Mouse (Mus musculus): Measurements from ENCODE around the gene Zfp467. TPM values are rescaled to one million over a fixed set of nuclear protein-coding genes. Genes with fewer than 3 reads are reported as not detected.

The Zfp467 gene
- polyA plus RNA-seq (2015; fragmentation: Nextera tagmentation; extraction: Ambion mirVana) = 18.1 and 23.6 TPM in 2 replicates

DNA sequence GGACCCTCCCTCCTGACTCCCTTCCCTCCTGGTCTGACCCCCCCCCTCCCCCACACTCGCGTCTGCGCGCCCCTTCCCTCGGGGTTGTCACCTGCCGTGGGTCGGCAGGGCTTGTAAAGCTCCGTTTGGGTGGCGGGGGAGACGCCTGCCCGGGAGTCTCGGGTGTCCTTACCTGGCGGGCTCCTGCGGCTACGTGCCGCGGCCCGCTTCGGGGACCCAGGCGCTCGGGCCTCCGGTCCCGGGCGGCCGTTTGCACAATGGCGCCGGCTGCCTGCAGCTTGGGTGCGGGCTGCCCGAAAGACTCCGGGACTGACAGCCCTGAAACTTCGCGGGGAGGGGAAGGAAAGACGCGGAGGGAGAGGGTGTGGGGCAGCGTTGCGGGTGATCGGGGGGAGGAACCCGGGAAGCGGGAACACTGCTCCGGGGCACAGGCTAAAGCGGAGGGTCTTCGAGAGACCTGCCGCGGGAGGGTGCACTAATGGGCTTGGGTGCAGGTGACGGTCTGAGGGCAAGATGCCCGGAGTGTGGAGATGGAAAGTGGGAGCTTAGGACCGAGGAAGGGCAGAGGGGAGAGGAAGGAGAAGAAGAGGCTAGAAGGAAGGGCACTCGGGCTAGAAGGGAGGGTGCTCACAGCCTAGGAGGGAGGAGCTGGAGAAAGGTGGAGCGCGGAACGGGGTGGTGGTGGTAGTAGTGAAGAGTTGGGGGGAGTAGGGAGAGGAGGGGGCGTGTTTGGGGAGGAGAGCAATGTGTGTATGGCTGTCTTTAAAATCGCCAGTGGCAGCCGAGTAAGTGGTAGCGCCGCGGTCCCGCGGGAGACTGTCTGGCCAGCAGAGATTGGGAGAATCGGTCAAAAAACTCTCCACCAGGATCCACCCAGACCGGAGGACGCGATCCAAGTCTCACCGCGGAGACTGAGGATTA, at the start of gene Zfp467:
Zfp467 (minus strand) TSS at position 645 of the 921 bp plus-strand sequence.

DNA sequence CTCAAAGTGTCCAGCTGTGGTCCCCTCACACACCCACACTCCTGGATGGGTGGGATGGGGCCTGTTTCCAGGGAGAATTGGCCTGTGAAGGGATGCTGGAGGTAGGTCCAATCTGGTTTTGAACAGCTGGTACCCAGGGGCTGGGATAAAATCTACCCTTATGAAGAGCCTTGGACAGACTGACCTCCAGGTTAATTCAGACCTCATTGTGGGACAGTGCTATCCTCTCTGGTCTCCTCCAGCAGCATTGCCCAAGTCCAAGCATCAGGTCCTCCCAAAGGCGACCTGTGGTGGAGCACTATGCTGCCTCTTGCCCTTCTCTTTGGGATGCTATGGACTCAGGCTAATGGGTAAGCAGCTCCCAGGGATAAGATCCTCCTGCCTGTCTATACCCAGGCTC, 2.3 kb upstream of the Zfp467 start, which contains the start of gene Sspo:
Sspo (plus strand) TSS at position 301 of the 400 bp plus-strand sequence.

DNA sequence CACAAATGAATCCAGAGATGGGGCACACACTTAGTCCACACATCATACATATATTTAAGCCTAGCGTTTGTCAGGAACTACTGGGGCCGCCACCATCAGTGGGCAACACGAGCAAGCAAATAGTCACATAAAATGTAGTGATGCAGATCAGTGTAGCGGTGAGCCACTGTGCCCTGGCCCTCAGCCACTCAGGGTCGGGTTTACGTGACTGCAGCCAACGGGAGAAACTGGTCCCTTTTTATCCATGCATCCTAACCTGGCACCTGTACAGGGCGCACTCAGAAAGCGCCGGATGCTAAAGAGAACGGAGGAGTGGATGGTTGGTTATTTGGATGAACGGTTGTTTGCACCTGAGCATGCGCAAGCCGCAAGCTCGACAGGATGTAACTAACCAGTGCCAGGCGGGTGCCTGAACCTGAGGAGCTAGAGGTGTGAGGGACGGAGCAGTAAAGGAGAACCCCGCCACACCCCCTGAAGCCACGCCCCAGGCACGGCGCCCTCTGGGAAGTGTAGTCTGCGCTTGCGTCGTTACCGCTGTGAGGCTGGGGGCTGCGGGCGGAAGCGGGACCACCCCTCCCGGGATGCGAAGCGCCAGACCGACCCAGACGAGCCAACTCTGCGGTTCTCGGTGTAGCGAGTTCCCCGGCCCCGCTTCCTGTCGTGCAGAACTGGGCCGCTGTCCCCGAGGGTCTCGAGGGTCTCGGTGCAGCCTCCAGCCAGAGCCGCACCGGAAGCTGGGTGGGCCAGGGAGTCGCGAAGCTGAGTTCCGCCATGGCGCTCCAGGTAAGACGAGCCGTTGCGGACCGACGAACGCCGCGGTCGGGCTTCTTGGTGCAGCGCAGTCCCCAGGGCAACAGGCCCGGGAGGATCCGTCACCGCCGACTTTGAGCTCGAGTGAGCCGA, 50.3 kb downstream of the Zfp467 start, which contains the start of gene Krba1:
Krba1 (plus strand) TSS at position 482 of the 903 bp plus-strand sequence.

Small RNAs within 50 kb of the gene (microRNA-seq; reads per million reads assigned to microRNA genes)
- gene Gm24325 = 0 reads per million in 2 experiments

Other genes starting within 250 kb of the Zfp467 start
- gene Krba1, start 50.2 kb downstream of the Zfp467 start, polyA plus RNA-seq (2015; fragmentation: Nextera tagmentation; extraction: Ambion mirVana) = 4.8 and 6.5 TPM in 2 replicates
- 0.08 and 0.11 TPM in 2 replicates for gene Sspo, start 2.4 kb upstream of the Zfp467 start, polyA plus RNA-seq (2015; fragmentation: Nextera tagmentation; extraction: Ambion mirVana)
- 21.0 and 24.8 TPM in 2 replicates for gene Atp6v0e2, start 91.8 kb upstream of the Zfp467 start, polyA plus RNA-seq (2015; fragmentation: Nextera tagmentation; extraction: Ambion mirVana)
- 8.8 and 9.2 TPM in 2 replicates for gene Lrrc61, start 109.0 kb upstream of the Zfp467 start, polyA plus RNA-seq (2015; fragmentation: Nextera tagmentation; extraction: Ambion mirVana)
- 77.5 and 103 TPM in 2 replicates for gene Rarres2, start 127.0 kb upstream of the Zfp467 start, polyA plus RNA-seq (2015; fragmentation: Nextera tagmentation; extraction: Ambion mirVana)
- gene Gm45021, start 143.8 kb upstream of the Zfp467 start, polyA plus RNA-seq (2015; fragmentation: Nextera tagmentation; extraction: Ambion mirVana) = 3.5 and 4.2 TPM in 2 replicates
- gene Repin1, start 148.1 kb upstream of the Zfp467 start, polyA plus RNA-seq (2015; fragmentation: Nextera tagmentation; extraction: Ambion mirVana) = 22.8 and 23.9 TPM in 2 replicates
- not detected in 2 replicates for gene Gm44965, start 148.1 kb upstream of the Zfp467 start, polyA plus RNA-seq (2015; fragmentation: Nextera tagmentation; extraction: Ambion mirVana)
- 3.7 and 3.8 TPM in 2 replicates for gene Zfp775, start 156.2 kb upstream of the Zfp467 start, polyA plus RNA-seq (2015; fragmentation: Nextera tagmentation; extraction: Ambion mirVana)
- gene AI854703, start 180.9 kb upstream of the Zfp467 start, polyA plus RNA-seq (2015; fragmentation: Nextera tagmentation; extraction: Ambion mirVana) = 0.27 and 0.48 TPM in 2 replicates
- gene Gimap8, start 201.4 kb upstream of the Zfp467 start, polyA plus RNA-seq (2015; fragmentation: Nextera tagmentation; extraction: Ambion mirVana) = 1.7 and 1.8 TPM in 2 replicates
- 2.9 and 3.4 TPM in 2 replicates for gene Gimap9, start 230.3 kb upstream of the Zfp467 start, polyA plus RNA-seq (2015; fragmentation: Nextera tagmentation; extraction: Ambion mirVana)
- gene Gimap4, start 238.7 kb upstream of the Zfp467 start, polyA plus RNA-seq (2015; fragmentation: Nextera tagmentation; extraction: Ambion mirVana) = 14.6 and 16.2 TPM in 2 replicates